Mouse (Mus musculus): ENCODE results near the gene Aif1l. TPM values are rescaled to one million over a fixed set of nuclear protein-coding genes. Genes with fewer than 3 reads are reported as not detected.

The Aif1l gene
- polyA plus RNA-seq, 1 experiment from 2014 or later, result 110 TPM

GRCm38 (mm10) chr2:31965110-31965509 lies 15.2 kb downstream of the Aif1l start:
- Histone ChIP-seq H3K4me1 (ENCODE audit: control insufficient read depth, insufficient read depth, low read length) (no peaks in the 10 kb centered on the region), H3K27ac (replicated peaks; ENCODE audit: low read depth, low read length) (no peak overlapping the region), H3K4me2 (ENCODE audit: low read depth, severe bottlenecking) (no peak overlapping the region), H3K4me3 (ENCODE audit: low read depth, low read length) (no peak overlapping the region), H3K27me3 (ENCODE audit: control insufficient read depth, insufficient read depth, low read length) (no peaks in the 10 kb centered on the region), H3K9me3 (ENCODE audit: control insufficient read depth, low read length) (no peaks in the 10 kb centered on the region), H3K36me3 (ENCODE audit: control insufficient read depth, insufficient read depth, low read length) (peaks cover 4% of the 10 kb centered on the region; the same call in 1 of the 2 replicates), H3K9ac (ENCODE audit: low read length) (no peak overlapping the region)
- peak; percentile 56 for DNase-seq (ENCODE audit: low spot score)
- no peak for ATAC-seq (ENCODE audit: insufficient number of reproducible peaks, low FRiP score, low TSS enrichment, low read depth)

DNA sequence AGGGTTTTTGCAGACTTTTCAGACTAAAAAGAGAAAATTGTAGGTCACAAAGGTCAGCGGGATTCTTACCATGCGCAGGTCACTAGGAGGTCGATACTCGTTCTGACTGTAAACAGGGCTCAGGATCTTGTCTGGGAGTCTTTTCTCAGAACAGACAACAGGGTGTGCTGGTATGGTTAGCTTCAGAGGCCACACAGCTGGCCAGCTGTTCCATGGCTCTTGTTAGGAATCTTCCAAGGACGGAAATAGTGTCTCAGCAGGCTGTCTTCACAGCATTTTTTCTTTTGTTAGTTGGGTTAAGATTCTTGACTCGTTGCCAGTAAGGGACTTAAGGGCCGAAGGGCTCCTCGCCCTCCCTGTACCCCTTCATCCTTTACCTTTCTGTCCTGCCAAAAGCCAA lies 16.9 kb downstream of the Aif1l start:
- Histone ChIP-seq H3K4me2 (ENCODE audit: low read depth, severe bottlenecking) (no peak overlapping the region), H3K9ac (ENCODE audit: low read length) (no peak overlapping the region), H3K27ac (replicated peaks; ENCODE audit: low read depth, low read length) (no peak overlapping the region), H3K36me3 (ENCODE audit: control insufficient read depth, insufficient read depth, low read length) (peaks cover 8% of the 10 kb centered on the region; the same call in 1 of the 2 replicates), H3K27me3 (ENCODE audit: control insufficient read depth, insufficient read depth, low read length) (no peaks in the 10 kb centered on the region), H3K9me3 (ENCODE audit: control insufficient read depth, low read length) (no peaks in the 10 kb centered on the region), H3K4me3 (ENCODE audit: low read depth, low read length) (no peak overlapping the region), H3K4me1 (ENCODE audit: control insufficient read depth, insufficient read depth, low read length) (no peaks in the 10 kb centered on the region)
- DNase-seq (ENCODE audit: low spot score) (no peak), ATAC-seq (ENCODE audit: insufficient number of reproducible peaks, low FRiP score, low TSS enrichment, low read depth) (no peak)
- 84% methylated on average over 8 of the region's 8 CpGs for WGBS

DNA sequence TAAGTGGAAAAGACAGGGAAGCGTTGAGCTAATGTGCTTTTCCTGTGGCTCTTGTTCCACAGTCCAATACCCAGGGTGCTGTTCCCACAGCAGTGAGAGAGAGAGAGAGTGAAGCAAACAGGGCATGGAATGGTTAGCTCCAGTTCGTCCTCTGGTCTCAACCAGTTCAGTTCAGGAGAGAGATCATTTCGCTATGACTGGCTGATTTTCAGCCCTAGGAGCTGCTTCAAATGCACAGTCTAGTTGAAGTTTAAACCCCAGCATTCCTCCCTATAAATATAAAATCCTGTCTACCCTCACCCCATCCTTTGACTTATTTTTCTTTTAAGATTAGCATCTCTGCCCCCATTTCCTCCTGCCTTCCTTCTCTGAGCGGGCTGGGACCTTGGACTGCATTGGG lies 22.6 kb downstream of the Aif1l start:
- H3K27me3 ChIP-seq (ENCODE audit: control insufficient read depth, insufficient read depth, low read length), result no peaks in the 10 kb centered on the region
- H3K9me3 ChIP-seq (ENCODE audit: control insufficient read depth, low read length), result no peaks in the 10 kb centered on the region
- H3K36me3 ChIP-seq (ENCODE audit: control insufficient read depth, insufficient read depth, low read length), result peaks cover 11% of the 10 kb centered on the region; the same call in 1 of the 2 replicates
- H3K27ac ChIP-seq (replicated peaks; ENCODE audit: low read depth, low read length), result no peak overlapping the region
- no peak overlapping the region for H3K9ac ChIP-seq (ENCODE audit: low read length)
- H3K4me2 ChIP-seq (ENCODE audit: low read depth, severe bottlenecking), result no peak overlapping the region
- no peak for DNase-seq (ENCODE audit: low spot score)
- no peak for ATAC-seq (ENCODE audit: insufficient number of reproducible peaks, low FRiP score, low TSS enrichment, low read depth)
- H3K4me3 ChIP-seq (ENCODE audit: low read depth, low read length), result no peak overlapping the region
- 87% methylated on average over 4 of the region's 4 CpGs for WGBS
- H3K4me1 ChIP-seq (ENCODE audit: control insufficient read depth, insufficient read depth, low read length), result no peaks in the 10 kb centered on the region

GRCm38 (mm10) chr2:31974141-31974808 lies 24.3 kb downstream of the Aif1l start, which contains the start of gene Nup214:
Gene Nup214, plus strand, starts transcription at chr2:31974436.
- Histone ChIP-seq H3K27me3 (ENCODE audit: control insufficient read depth, insufficient read depth, low read length) (no peaks in the 10 kb centered on the region), H3K9ac (ENCODE audit: low read length) (peak within 1 kb of the TSS; percentile 93), H3K27ac (replicated peaks; ENCODE audit: low read depth, low read length) (peak within 1 kb of the TSS; percentile 68), H3K4me2 (ENCODE audit: low read depth, severe bottlenecking) (peak within 1 kb of the TSS; percentile 86), H3K4me3 (ENCODE audit: low read depth, low read length) (peak within 1 kb of the TSS; percentile 100), H3K36me3 (ENCODE audit: control insufficient read depth, insufficient read depth, low read length) (peaks cover 15% of the 10 kb centered on the region), H3K4me1 (ENCODE audit: control insufficient read depth, insufficient read depth, low read length) (no peaks in the 10 kb centered on the region), H3K9me3 (ENCODE audit: control insufficient read depth, low read length) (no peaks in the 10 kb centered on the region)
- DNase-seq (ENCODE audit: low spot score), result peak; percentile 100
- WGBS, result under 1% methylated on average over 60 of the region's 60 CpGs
- ATAC-seq (ENCODE audit: insufficient number of reproducible peaks, low FRiP score, low TSS enrichment, low read depth), result peak; percentile 99

DNA sequence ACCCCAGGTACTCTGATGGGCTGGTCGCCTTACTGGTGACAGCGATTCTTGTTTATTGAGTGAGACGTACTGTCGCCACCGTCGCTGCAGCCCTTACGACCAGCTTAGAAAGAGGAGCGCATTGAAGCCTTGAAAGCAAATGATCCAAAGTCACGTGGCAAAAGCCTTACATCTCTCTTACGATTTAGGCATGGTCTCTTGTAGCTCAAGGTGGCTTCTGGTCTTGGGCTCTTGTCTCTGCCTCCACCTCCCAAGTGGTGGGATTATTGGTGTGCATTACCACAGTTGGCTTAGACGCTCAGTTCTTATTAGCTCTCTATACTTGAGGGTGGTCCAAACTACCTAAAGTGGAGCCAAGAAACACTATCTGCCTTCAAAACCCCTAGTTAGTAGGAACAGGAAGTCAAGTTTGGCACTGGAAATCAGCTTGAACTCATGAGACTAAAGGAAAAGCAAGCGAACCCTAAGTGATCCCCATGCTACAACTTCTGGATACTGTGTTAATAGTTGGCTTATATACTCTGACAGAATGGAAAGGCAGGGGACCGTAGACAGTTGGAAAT lies 25.0 kb downstream of the Aif1l start:
- Histone ChIP-seq H3K9me3 (ENCODE audit: control insufficient read depth, low read length) (no peaks in the 10 kb centered on the region), H3K4me1 (ENCODE audit: control insufficient read depth, insufficient read depth, low read length) (no peaks in the 10 kb centered on the region), H3K4me3 (ENCODE audit: low read depth, low read length) (peak overlapping the region; percentile 100), H3K36me3 (ENCODE audit: control insufficient read depth, insufficient read depth, low read length) (peaks cover 15% of the 10 kb centered on the region), H3K27ac (replicated peaks; ENCODE audit: low read depth, low read length) (peak overlapping the region; percentile 52; the same call in 1 of the 2 replicates), H3K27me3 (ENCODE audit: control insufficient read depth, insufficient read depth, low read length) (no peaks in the 10 kb centered on the region), H3K4me2 (ENCODE audit: low read depth, severe bottlenecking) (peak overlapping the region; percentile 86), H3K9ac (ENCODE audit: low read length) (peak overlapping the region; percentile 93)
- DNase-seq (ENCODE audit: low spot score) (no peak), ATAC-seq (ENCODE audit: insufficient number of reproducible peaks, low FRiP score, low TSS enrichment, low read depth) (no peak)
- 9% methylated on average over 13 of the region's 13 CpGs for WGBS

GRCm38 (mm10) chr2:31987774-31988173 lies 37.8 kb downstream of the Aif1l start:
- no peaks in the 10 kb centered on the region for H3K9me3 ChIP-seq (ENCODE audit: control insufficient read depth, low read length)
- ATAC-seq (ENCODE audit: insufficient number of reproducible peaks, low FRiP score, low TSS enrichment, low read depth) (no peak), DNase-seq (ENCODE audit: low spot score) (no peak)
- H3K36me3 ChIP-seq (ENCODE audit: control insufficient read depth, insufficient read depth, low read length), result peaks cover 49% of the 10 kb centered on the region
- no peak overlapping the region for H3K4me2 ChIP-seq (ENCODE audit: low read depth, severe bottlenecking)
- H3K4me1 ChIP-seq (ENCODE audit: control insufficient read depth, insufficient read depth, low read length), result no peaks in the 10 kb centered on the region
- H3K27me3 ChIP-seq (ENCODE audit: control insufficient read depth, insufficient read depth, low read length), result no peaks in the 10 kb centered on the region
- no peak overlapping the region for H3K4me3 ChIP-seq (ENCODE audit: low read depth, low read length)
- no peak overlapping the region for H3K9ac ChIP-seq (ENCODE audit: low read length)
- no peak overlapping the region for H3K27ac ChIP-seq (replicated peaks; ENCODE audit: low read depth, low read length)
- 79% methylated on average over 1 of the region's 1 CpGs for WGBS

- H3K4me1 ChIP-seq (ENCODE audit: control insufficient read depth, insufficient read depth, low read length), result no peaks in the 10 kb centered on the region
- no peak overlapping the region for H3K4me2 ChIP-seq (ENCODE audit: low read depth, severe bottlenecking)
- H3K36me3 ChIP-seq (ENCODE audit: control insufficient read depth, insufficient read depth, low read length), result peaks cover 48% of the 10 kb centered on the region
- no peak overlapping the region for H3K4me3 ChIP-seq (ENCODE audit: low read depth, low read length)
- H3K27me3 ChIP-seq (ENCODE audit: control insufficient read depth, insufficient read depth, low read length), result no peaks in the 10 kb centered on the region
- no peak overlapping the region for H3K9ac ChIP-seq (ENCODE audit: low read length)
- no peak overlapping the region for H3K27ac ChIP-seq (replicated peaks; ENCODE audit: low read depth, low read length)
- WGBS, result 97% methylated on average over 4 of the region's 4 CpGs
- no peaks in the 10 kb centered on the region for H3K9me3 ChIP-seq (ENCODE audit: control insufficient read depth, low read length)
- DNase-seq (ENCODE audit: low spot score) (no peak), ATAC-seq (ENCODE audit: insufficient number of reproducible peaks, low FRiP score, low TSS enrichment, low read depth) (no peak)
Observed at GRCm38 (mm10) chr2:31990961-31991360, 41.0 kb downstream of the Aif1l start.

DNA sequence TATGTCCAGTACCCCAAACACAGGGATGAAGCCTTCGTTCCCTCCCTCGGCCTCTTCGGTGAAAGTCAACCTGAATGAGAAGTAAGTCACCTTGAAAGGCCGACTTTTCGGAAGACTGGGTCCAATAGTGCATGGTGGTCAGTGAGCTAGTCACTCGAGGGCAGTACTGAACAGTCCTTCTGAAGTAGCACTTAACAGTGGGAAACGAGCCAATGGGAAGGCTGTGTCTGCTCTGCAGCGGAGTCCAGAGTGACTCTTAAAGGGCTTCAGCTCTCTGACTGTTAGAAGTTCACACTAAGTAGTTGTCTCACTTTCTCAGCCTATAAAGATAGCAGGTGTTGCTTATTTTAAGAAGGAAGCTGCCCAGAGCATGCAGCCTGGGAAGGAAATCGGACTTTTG lies 45.0 kb downstream of the Aif1l start:
- ATAC-seq (ENCODE audit: insufficient number of reproducible peaks, low FRiP score, low TSS enrichment, low read depth) (no peak), DNase-seq (ENCODE audit: low spot score) (no peak)
- Histone ChIP-seq H3K27ac (replicated peaks; ENCODE audit: low read depth, low read length) (no peak overlapping the region), H3K4me3 (ENCODE audit: low read depth, low read length) (no peak overlapping the region), H3K4me1 (ENCODE audit: control insufficient read depth, insufficient read depth, low read length) (no peaks in the 10 kb centered on the region), H3K9ac (ENCODE audit: low read length) (no peak overlapping the region), H3K27me3 (ENCODE audit: control insufficient read depth, insufficient read depth, low read length) (no peaks in the 10 kb centered on the region), H3K4me2 (ENCODE audit: low read depth, severe bottlenecking) (no peak overlapping the region), H3K9me3 (ENCODE audit: control insufficient read depth, low read length) (no peaks in the 10 kb centered on the region), H3K36me3 (ENCODE audit: control insufficient read depth, insufficient read depth, low read length) (peaks cover 46% of the 10 kb centered on the region)
- WGBS, result 91% methylated on average over 9 of the region's 9 CpGs
